Mouse (Mus musculus) left cerebral cortex, postnatal 14 days (tissue): ENCODE results near the gene Nell1. TPM values are rescaled to one million over a fixed set of nuclear protein-coding genes. Genes with fewer than 3 reads are reported as not detected.

ENCODE experiments used
- DNase-seq, 2 experiments: peaks; one replicate each; pipeline ENCODE4 v3.0.0; 2021 to 2022; ENCODE audit warnings: low spot score in 2 of 2, mixed read lengths in 1 of 2
- intact Hi-C: fragments of 180-260 bp; cut with DNase I; formaldehyde crosslinking; loops from one replicate; pipeline ENCODE4 v1.15.1; 2025
- total RNA-seq, 2 experiments: library from RNA; stranded (reverse); gene quantifications; 2 replicates each; pipeline ENCODE4 v1.2.3; 2021

Nell1 gene
- total RNA-seq, 2 experiments from 2014 or later = 44.4 to 46.9 TPM

DNA sequence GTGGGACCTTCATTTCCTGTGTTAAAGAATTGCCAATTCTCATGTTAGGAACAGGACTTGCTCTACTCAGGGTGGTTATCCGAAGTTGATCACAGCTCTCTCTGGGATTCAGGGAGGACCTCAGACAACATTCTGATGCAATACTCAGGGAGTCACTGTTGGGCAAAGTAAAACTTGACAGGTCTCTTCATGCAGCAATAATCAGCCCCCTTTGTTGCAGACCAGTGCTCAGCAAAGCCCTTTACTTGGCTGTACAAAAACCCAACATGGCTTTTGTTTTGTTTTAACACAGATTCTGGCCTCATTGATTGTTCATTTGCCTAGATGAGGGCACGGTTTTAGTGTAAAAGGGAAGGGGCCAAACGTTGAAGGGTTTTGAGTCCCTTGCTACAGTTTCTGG, 750.5 kb downstream of the Nell1 start:
- intact Hi-C loops = no loop called here
- DNase-seq = no peak

DNA sequence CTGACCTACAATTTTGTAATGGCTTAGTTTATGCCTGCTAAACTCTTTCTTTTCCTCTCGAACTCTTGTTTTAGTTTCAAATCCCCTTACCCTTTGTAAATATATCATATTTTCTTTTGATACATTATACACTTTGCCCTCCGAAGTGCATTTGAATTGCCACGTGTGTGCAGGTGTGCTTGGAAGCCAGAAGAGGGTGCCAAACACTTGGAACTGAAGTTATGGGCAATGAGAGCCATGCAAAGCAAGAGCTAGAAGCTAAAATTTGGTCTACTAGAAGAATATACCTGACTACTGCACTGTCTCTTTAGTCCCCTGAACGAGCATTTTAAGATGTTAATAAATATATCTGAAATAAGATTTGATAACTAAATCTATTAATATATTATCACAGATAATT, 756.3 kb downstream of the Nell1 start:
- DNase-seq = peak; percentile 13 to 16
- intact Hi-C loops = loop anchor here (10.0 kb wide), 1 partner anchor 704 kb away; no protein-coding TSS in a partner anchor

DNA sequence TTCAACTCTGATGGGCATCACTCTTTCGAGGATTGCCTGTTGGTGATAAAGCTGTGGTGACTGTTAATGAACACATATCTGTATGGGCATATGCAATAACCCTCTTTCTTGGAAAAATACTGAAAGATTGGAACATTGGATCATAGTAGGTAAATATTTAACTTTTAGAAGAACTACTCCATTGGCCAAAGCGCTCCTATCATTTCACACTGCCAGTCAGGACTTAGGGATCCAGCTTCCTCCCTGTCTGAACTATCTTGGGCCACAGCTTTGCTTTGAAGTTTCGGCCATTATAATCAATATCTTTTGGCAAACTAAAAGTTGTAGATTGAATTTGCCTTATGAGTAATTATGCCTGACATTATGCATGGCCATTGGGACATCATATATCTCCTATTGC, 780.9 kb downstream of the Nell1 start:
- no peak for DNase-seq
- intact Hi-C loops = no loop called here

DNA sequence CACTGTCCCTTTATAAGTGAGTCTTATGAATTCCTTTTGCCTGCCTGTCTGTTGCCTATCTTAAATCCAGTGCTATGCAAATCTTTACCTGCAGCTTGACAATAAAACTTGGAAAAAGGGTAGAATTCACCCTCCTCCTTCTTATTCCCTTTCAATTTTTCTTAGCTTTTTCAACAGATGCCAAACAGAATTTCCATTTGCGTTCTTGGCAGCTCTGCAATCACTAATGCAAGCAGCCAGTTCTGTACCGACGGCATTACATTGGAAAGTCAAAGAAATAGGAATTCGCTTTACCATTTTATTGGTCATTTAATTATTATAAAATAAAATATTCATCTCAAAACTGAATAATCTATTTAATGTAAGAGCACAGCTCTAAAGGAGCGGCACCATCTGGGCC, 781.7 kb downstream of the Nell1 start:
- intact Hi-C loops = no loop called here
- no peak for DNase-seq

DNA sequence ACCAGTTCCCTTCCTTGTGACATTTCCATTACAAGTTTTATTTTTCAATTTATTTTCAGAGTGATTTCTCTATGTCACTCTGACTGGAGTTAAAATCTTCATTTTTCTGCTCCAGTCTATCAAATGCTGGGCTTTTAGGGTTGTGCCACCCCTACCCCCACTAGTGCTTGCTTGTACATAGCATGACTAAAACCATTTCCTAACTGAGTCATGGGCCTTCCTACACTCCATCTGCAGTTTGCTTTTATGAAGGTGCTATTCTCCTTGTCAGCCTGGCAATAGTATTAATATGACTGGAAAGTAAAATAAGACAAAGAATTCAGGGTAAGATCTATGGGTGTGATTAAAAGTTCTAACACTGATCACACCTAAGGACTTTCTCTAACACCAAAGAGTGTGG, 798.9 kb downstream of the Nell1 start:
- DNase-seq = no peak
- intact Hi-C loops = no loop called here

DNA sequence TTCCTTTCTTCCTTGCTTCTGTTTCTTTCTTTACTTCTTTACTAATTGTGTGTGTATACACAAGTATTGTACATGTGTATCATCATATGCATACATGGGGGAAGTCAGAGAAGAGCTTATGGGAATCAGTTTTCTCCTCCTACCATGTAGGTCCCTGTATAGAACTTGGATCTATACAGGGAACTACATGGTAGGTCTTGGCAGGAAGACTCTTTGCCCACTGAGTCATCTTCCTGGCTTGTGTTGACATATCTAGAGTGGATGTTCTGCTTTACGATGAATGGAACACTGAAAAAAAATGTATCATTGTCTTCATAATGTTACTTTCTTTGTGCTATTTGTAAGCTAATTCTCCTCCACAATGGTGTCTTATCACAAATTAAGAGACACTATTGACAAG, 806.4 kb downstream of the Nell1 start:
- DNase-seq = no peak
- intact Hi-C loops = no loop called here

DNA sequence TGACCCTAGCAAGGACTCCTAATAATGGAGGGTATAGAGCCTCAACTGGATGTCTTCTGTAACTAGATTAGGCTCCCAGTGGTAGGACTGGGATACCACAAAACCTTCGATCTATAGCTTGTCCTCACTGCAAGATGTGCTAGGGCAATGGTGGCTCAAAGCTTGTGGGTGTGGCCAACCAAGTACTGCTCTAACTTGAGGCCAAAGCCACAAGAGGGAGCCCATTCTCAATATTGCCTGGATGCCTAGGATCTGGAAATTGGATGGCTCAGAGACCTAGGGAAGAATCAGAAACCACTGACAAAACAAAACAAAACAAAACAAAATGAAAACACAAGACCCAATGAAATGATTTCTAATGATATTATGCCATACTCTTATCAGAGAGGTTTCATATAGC, 809.0 kb downstream of the Nell1 start:
- intact Hi-C loops = no loop called here
- DNase-seq = no peak

DNA sequence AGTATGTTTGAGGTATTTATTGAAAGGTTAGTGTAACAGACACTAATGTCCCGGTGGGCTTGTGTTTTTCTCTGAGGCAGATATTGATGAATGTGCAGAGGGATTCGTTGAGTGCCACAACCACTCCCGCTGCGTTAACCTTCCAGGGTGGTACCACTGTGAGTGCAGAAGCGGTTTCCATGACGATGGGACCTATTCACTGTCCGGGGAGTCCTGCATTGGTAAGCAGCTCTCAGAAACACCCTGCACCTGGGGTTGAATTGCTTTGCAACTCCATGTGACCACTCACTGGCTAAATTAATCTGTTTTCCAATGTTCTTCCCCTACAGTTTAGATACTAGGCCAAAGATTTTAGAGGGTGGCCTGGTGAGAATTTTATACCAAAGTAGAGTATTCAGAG, 851.5 kb downstream of the Nell1 start:
- DNase-seq = no peak
- intact Hi-C loops = no loop called here

DNA sequence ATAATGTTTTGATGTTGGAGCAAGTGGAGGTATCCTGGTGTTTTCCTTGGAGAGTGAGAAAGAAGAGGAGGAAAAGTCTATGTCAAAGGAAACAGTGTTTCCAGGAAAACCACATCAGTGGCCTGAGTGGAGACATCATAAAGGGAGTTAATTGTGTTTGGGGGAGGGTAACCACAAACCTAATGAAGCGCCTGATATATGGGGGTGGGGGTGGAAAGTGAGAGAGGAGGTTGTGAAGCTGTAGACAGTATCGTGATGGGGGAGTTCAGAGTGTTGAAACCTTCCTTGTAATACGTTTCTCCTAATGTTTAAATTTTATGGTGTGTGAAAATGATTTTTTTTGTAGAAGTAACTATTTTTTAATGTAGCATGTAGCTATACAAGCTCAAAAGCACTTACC, 858.1 kb downstream of the Nell1 start:
- DNase-seq = no peak
- intact Hi-C loops = no loop called here

DNA sequence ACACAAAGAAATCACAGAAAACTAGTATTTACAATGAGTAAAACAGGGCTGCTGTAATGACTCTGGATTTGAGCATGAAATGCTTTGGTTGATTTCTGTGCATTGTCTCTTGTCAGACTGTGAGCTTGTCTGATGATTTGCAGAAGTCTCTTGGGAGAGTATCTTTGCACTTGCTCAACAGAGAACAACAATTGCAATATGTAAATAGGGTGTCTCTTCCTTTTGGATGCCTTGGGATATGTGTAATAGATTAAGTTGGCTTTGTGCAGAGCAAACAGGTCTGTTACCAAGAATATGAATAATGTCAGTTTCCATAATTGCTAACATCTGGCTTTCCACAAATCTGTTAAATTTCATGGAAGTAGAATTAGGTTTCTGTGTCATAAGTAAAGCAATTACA, 868.0 kb downstream of the Nell1 start:
- intact Hi-C loops = no loop called here
- no peak for DNase-seq

DNA sequence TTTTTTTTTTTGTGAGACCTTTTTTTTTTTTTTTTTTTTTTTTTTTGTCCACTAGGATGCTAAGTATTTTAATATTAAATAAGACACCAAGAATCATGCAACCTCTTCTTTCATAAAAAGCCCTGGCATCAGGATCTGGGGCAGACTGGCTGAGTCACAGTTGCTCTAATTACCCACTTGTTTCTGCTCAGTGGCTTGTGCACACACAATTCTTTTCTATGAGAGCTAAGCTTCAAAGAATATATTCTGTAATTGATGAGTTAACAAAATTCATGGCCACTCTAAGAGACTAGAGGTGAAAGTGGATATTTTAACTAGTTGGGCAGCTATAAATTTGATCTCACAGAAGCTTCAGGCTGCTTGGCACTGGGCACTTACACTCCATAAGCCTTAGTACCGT, 873.3 kb downstream of the Nell1 start:
- intact Hi-C loops = no loop called here
- no peak for DNase-seq

DNA sequence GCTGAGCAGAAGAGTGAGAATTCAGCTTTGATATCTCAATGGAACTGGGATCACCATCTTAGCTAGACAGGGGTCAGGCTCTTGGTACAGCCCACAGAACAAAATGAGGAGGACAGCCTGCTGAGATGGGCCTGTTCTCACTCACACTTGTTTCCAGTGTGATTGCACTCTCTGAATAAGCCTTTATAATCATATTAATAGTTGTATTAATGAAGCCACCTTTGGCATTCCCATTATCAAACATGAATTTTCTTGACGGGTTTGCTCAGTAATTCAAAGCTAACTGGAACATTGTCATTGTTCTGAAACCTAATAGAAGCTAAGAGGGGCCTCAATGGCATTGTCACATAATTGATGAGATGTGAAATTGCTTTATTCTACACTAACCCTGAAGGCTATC, 875.6 kb downstream of the Nell1 start:
- intact Hi-C loops = no loop called here

DNA sequence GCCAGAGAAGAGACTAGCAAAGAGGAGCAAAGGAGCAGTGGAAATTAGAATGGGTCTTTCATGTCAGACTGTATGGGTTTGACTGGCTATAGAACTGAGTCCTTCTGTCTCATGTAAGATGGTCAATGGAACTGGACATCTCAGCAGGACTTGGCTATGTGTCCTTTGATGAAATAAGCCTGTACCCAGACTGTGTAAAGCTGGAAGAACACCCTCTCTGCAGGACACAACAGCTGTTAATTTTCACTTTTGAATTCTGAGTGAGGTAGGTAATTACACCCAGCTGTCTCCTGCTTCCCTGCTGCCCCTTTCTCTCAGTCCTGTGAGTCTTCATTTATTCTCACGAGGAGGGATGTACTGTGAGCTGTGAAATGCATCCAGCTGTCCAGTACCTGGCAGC, 895.5 kb downstream of the Nell1 start:
- no peak for DNase-seq
- intact Hi-C loops = no loop called here

More for the DNA sequence above, 875.6 kb downstream of the Nell1 start:
- no peak for DNase-seq

DNA sequence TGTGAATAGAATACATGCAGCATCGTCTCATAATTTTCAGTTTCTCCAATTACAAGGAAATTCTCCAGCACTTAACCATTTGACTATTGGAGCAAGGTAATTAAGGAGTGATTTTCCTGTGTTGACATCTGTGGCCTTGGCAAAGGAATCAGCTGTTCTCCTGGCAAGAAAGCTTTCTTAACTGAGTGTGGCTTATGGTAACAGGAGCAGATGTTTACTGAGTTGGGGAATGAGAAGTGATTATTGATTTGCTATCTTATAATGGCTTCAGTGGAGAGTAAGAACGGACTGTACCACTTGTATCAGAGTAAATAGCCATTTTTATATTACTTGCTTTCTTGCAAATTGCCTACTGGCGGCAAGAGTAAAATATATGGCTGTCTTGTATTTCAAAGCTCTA, 913.0 kb downstream of the Nell1 start:
- intact Hi-C loops = no loop called here
- DNase-seq = no peak

DNA sequence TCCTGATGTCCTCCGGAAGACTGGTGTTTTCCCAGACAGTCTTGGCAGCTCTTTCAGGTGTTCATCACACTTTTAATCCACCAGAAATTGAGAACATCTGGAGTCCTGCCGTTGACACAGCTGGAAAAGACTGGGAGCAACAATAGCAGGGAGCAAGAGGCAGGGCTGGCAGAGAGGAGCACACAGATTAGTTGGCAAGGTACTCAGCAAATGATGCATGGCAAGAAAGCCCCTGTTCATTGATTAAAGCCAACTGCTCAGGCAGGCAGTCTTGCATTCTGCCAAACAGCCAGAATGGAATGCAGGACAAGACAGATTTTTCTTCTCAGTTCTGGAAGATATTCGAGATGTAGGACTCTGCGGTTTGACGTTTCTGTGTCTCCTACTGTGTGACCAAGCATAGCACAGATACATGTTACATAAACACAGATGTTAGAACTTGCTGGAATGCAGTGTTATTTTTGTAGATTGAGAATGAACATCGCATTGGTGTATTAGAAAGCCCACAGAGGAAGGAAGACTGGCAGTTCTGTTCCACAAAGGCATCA, 925.0 kb downstream of the Nell1 start:
- intact Hi-C loops = no loop called here
- no peak for DNase-seq

Other genes starting within 250 kb of the Nell1 start
- gene Htatip2, start 215.7 kb upstream of the Nell1 start, total RNA-seq = 1 to 10 TPM; 8.5 to 8.9 TPM
- gene Prmt3, start 196.5 kb upstream of the Nell1 start, total RNA-seq = 10 to 100 TPM; 32.6 to 33.9 TPM
- gene Slc6a5, start 64.7 kb upstream of the Nell1 start, total RNA-seq = under 1 TPM; 0.04 to 0.18 TPM